Mouse (Mus musculus) cerebellum, adult 2 months (tissue): Measurements from ENCODE around the gene Diexf.

Experiments used
- CTCF ChIP-seq: fragments of 200-500 bp; IDR thresholded peaks from 2 replicates; pipeline ENCODE4 v1.5.1; 2011; ENCODE audit warnings: low read depth, mild to moderate bottlenecking, control low read depth, low read length, moderate library complexity, borderline replicate concordance; ENCODE audit not compliant: insufficient read depth
- POLR2A ChIP-seq: fragments of 200-500 bp; IDR thresholded peaks from 2 replicates; pipeline ENCODE4 v1.6.1; 2011; ENCODE audit warnings: low read length, control low read depth, borderline replicate concordance; ENCODE audit not compliant: insufficient read depth

DNA sequence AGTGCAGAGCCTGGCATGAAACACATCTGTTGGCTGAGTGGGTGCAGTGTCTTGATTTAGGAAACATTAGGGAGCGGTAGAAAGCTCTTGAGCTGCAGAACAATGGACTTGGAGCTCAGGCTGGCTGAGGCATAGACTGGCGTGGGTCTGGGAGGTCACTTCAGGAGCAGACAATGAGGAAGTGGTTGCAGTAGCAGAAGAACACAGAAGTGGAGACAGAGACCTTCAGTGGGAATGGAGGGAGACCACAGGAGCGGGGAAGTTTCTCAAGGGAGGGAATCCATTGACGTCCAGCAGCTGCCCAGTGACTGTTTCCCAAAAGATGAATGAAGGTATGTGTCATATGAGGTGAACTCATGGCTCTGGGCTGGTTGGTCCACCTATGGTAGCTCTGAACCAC lies 15.0 kb upstream of the Diexf start:
- TF ChIP-seq CTCF (no peak), POLR2A (no peak)
